Mouse (Mus musculus) activated CD4-positive, CD25-positive, alpha-beta regulatory T cell, adult 4 months (primary cell): ENCODE results near the gene Plpp2. TPM values are rescaled to one million over a fixed set of nuclear protein-coding genes. Genes with fewer than 3 reads are reported as not detected.

Experiments used
- ATAC-seq: one replicate; pipeline ENCODE4 v1.8.0; 2017
- polyA plus RNA-seq, 2 experiments: library from polyadenylated mRNA; unstranded; fragments of 100-300 nt; shearing (Covaris generic); gene quantifications; one replicate each; pipeline ENCODE4 v1.2.1; 2017

Gene Plpp2
- polyA plus RNA-seq: 1 to 10 TPM; 2.7 to 4.7 TPM

DNA sequence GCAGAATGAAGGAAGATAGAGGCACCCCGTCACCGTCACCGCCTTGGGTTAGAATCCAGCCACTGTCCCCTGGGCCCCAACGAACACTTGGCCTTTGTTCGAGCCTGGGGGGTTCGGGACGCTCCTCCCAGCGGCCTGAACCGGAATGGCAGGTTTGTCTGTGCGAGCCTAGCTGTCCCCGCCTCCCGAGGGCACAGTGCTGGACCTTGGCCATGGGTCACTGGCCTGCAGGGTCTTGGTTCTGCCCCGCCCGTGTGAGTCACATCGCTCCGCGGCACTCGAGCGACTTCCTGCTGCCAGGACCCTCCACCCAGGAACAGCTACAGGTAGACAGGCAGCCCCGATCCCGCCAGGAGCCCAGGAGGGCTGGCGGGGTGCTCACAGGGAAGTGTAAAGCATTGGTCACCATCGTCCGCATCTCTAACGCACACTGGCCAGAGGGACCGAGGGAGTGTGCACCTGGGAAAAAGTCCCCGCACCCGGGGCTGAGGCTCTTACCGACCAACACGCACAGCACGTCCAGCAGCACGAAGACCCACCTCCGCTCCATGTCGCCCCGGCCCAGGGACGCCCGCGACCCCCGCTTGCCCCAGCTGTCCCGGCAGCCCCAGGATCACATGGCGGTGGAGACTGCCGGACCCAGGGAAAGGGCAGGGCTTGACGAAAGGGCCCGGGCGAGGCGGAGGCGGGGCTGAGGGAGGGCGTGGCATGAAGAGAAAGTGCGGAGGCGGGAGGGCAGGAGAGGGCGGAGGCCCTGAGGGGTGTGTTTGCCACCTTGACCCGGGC, at the start of gene Plpp2:
Gene Plpp2, minus strand, starts transcription at position 671 of the 786 bp plus-strand sequence.
- peak; percentile 77 for ATAC-seq

DNA sequence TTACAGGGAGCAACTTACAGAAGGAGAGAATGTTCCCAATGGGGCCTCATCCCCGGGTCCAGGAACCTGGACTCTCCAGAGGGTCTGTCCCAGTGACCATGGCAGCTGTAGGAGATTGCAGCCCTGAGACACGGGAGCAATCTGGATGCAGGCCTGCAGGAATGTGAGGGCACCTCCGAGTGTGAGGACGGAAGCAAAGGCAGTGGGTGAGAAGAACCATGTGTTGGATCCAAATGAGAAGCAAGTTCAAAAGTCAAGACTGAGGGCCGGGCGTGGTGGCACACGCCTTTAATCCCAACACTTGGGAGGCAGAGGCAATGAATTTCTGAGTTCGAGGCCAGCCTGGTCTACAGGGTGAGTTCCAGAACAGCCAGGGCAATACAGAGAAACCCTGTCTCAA, 47.9 kb upstream of the Plpp2 start:
- ATAC-seq: no peak

- ATAC-seq: no peak
Observed at GRCm38 (mm10) chr10:79580811-79581210, 47.2 kb upstream of the Plpp2 start.

DNA sequence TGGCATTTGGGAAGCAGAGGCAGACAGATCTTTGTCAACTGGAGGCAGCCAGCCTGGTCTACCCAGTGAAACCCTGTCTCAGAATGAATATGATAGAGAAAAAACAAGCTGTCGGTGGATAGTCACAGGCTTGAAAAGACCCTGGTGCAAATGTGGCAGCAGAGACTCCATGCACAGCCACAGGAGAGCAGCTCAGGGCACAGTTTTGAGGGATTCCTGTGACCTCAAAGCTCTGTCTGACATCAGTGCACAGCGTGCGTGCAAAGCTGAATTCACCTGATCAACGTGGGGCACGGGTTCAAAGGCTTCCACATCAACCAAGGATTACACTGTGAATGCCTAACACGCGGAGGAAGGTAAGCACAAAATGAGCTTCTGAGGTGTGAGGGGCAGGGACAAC, 46.8 kb upstream of the Plpp2 start:
- ATAC-seq: no peak

- ATAC-seq: no peak
Observed at GRCm38 (mm10) chr10:79579781-79580180, 46.2 kb upstream of the Plpp2 start.

GRCm38 (mm10) chr10:79578891-79579290, 45.3 kb upstream of the Plpp2 start:
- ATAC-seq: no peak

- ATAC-seq: no peak
Observed at GRCm38 (mm10) chr10:79578276-79578675, 44.7 kb upstream of the Plpp2 start.

GRCm38 (mm10) chr10:79577376-79577775, 43.8 kb upstream of the Plpp2 start:
- no peak for ATAC-seq

DNA sequence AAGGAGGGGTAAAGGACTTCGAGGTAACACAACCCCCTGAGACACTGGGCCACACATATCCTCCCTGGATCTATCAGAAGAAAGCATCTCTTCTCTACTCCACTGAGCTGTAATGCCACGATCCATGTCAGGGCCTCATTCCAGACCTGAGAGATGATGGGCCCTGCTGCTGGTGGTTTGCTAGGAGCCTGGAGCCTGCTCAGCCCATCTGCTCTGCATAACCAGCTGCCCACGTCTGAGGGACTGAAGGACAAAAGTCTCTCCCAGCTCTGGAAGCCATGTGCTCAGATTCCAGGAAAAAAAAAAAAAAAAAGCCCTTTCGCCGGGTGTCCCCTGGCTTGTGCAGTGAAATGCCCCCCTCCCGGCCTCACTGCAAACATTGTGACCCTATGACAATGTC, 42.2 kb upstream of the Plpp2 start:
- no peak for ATAC-seq

DNA sequence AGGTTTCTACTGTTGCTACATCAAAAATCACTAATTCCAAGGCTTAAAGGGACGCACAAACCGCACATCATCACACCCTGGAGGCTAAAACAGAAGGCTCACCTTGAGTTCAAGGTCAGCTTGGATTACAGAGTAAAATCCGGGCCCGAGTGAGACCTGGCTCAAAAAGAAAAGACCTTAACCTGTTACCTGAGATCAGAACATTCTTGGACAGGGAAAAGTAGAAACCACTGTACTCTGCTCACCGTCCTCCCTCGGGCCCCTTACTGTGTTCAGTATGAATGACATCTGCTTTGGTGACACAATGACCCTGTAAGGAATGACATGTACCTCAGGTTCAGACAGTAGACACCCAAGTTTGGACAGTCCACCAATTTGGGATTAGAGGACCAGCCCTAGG, 41.2 kb upstream of the Plpp2 start:
- no peak for ATAC-seq

DNA sequence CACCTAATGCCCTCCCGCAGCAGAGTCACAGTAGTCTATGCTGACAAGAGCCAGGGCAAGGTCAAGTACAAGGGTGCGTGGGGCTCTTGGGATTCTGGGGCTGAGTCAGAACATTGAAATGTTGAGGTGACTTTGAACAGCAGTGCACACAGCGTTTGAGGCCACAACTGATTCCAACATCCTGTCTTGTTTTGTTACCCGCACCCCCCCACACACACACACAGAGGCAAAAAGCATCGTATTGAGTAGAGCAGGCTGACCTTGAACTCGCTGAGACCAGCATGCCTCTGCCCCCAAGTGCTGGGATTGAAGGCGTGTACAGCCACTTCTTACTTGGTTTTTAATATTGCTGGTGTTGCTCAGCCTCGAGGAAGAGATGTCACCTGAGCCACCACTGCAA, 40.8 kb upstream of the Plpp2 start:
- ATAC-seq: no peak

DNA sequence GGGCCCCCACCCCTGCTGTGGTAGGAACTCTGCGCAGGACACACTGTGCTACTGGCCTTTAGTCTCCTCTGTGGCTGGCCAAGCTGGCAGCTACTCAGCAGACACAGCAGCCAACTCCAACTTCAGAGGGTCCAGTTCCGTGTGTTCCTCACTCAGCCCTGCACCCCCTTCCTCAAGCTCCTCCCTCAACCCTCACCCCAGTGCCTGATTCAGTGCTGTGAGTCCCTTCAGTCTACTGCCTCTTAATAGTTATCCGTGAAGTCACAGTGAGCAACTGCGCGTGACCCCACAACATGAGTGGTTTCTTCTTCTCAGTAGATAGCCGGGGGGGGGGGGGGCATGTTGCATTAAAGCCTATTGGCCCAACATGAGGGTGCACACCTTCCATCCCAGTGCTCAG, 40.0 kb upstream of the Plpp2 start:
- no peak for ATAC-seq

DNA sequence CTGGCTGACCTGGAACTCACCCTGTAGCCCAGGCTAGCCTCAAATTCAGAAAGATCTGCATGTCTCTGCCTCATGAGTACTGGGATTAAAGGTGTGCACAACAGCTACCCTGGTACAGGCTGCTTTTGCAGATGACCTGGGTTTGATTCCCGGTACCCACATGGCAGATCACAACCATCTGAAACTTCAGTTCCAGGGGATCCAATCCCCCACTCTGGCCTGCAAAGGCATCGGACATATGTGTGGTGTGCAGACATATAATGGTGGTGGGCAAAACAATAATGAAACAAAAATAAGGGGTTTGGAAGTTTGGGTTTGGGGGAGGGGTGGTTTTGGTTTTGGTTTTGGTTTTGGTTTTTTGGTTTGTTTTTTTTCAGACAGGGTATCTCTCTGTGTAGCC, 37.7 kb upstream of the Plpp2 start:
- ATAC-seq: no peak

GRCm38 (mm10) chr10:79569921-79570320, 36.3 kb upstream of the Plpp2 start:
- no peak for ATAC-seq

DNA sequence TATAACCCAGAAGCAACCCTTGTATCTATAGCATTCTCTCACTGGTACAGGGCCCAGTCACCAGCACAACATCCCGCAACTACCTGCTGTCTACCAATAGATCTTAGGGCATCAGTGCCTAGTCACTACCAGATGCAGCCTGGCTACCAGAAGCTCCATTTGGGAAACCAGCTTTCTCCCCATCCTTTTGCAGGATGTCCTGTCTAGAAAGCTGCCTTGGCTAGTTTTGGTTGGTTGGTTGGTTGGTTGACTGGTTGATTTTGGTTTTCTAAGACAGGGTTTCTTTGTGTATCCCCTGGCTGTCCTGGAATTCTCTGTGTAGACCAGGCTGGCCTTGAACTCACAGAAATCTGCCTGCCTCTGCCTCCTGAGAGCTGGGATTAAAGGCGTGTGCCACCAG, 26.1 kb upstream of the Plpp2 start:
- ATAC-seq: no peak

- ATAC-seq: no peak
Observed at GRCm38 (mm10) chr10:79557496-79557895, 23.9 kb upstream of the Plpp2 start.

DNA sequence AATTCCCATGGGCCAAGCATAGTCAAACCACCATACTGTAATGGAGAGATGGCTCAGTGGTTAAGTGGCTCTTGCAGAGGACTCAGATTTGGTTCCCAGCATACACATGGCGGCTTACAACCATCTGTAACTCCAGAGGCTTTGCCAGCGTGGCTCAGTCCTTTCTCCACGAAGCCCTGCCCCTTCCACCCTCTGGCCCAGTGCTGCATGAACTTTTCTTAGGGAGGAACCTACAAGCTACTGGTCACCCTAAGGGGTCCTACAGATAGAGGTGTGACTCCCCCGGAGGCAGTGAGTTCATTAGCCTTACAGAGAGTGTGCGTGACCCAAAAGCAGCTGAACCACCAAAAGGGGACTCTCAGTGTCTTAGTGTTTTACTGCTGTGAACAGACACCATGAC, 23.4 kb upstream of the Plpp2 start:
- ATAC-seq: no peak

- ATAC-seq: no peak
Observed at GRCm38 (mm10) chr10:79555238-79555724, 21.7 kb upstream of the Plpp2 start.

- peak; percentile 80 for ATAC-seq
Observed at GRCm38 (mm10) chr10:79554330-79555237, 21.0 kb upstream of the Plpp2 start, which contains the start of gene Mier2. TSS of gene Mier2 (minus strand) at chr10:79555199.

- ATAC-seq: no peak
Observed at GRCm38 (mm10) chr10:79553691-79554090, 20.1 kb upstream of the Plpp2 start.

DNA sequence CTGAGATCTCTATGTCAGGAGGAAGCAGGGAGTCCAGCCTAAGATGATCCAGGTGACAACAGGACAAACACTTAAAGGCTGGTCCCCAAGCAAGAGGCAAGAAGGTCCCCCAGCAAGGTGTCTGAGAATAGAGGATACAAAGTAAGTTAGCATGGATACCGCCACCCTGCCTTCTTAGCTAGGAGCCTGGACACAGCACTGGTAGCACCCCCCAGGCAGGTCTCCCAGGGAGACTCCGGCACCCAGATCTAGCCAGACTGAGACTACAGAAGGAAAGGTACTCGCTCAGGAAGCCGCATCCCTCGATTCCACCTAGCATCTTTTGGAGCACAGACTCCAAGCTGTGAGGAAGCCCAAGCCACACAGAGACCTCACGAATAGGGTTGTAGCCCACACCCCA, 19.6 kb upstream of the Plpp2 start:
- ATAC-seq: no peak

DNA sequence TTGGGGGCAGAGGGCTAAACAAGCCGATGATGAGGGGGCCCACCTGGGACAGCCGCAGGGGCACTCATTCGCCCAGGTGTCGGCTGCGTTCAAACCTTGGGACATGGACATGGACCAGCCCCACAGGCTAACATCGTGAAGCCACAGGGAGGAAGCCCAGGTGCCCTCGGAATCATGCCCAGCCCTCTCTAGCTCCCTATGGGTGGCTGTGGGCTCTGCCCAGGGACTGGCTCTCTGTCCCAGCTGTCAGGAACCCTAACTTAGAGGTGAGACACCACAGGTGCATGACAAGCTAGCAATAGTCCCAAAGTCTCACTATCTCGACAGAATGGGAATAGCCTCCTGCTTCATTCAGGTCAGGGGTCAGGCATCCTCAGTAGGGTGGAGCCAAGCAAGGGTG, 18.9 kb upstream of the Plpp2 start:
- no peak for ATAC-seq

DNA sequence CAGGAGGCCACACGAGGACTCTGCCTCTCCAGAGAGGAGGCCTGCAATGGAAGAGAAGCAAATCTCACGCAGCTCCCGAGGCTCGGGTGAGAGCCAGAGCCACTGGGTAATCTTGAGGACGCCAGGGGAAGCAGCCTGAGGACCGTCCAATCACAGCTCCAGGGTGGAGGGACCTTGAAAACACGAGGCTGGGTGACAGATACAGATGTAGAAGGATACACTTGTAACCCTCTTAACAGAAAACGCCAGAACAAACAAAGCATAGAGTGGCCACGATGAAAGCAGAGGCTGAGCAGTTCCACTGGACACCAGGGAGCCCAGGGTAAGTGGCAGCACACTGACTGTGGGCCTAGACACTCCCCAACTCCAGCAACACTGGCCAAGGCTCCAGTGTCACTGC, 16.8 kb upstream of the Plpp2 start:
- no peak for ATAC-seq
